ENCODE assay signal across 16 mouse cellular contexts in the genomic region with DNA sequence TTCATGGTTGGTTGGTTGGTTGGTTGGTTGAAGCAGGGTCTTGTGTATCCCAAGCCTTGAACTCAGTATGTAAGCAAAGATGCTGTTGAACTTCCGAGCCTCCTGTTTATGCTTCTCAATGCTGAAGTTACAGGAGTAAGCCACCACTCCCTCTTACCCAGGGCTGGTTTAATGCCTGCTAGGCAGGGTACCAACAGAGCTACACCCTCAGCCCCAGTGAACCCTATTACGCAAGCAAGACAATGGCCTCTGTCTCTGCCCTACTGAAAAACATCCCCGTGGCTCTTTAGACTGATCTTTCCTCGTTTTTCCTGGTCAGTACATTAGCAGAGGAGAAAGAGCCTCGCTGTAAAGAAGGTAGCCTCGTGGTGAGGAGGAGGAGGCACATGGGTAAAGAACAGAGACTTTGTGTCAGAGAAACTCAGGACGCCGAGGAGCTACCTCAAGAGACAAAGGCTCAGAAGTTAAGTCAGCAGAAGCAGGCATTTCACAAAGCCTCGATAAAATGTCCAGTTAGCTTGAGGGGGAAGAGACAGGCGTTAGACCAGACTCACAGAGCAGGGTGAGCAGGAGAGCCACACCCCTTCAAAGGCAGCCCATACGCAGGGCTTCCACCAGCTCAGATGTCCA.
"Had no signal": no experiment of that assay in that cellular context is flagged by ENCODE, and none has a peak within 500 bp of the region (broad histone marks: within the 10 kb centered on the region; RNA-seq: fewer than 3 reads in every experiment).

No protein-coding gene starts in this region.

- H3K9ac ChIP-seq: limb, embryonic 13.5 days; liver, embryonic 13.5 days; neural tube, embryonic 12.5 days had no signal

- ATAC-seq: inflammation-experienced regulatory T-cells, adult 6 months; intestine, postnatal 0 days had no signal

- H3K27me3 ChIP-seq: limb, embryonic 13.5 days; liver, embryonic 13.5 days; neural tube, embryonic 12.5 days had no signal

- H3K4me2 ChIP-seq: liver, embryonic 13.5 days; neural tube, embryonic 12.5 days had no signal

- H3K36me3 ChIP-seq: limb, embryonic 13.5 days; liver, embryonic 13.5 days; midbrain, embryonic 10.5 days; neural tube, embryonic 12.5 days had no signal

- H3K9me3 ChIP-seq: limb, embryonic 13.5 days; liver, embryonic 13.5 days; midbrain, embryonic 10.5 days; neural tube, embryonic 12.5 days had no signal

- DNase-seq: kidney, adult 8-10 months; kidney, postnatal 36 days; layer of hippocampus, adult 9-11 months; layer of hippocampus, postnatal 36 days; left cerebral cortex, postnatal 4 days; liver, embryonic 13.5 days; lung, adult 18-20 months; midbrain, embryonic 14.5 days; thymus, adult 2 months; thymus, postnatal 36 days had no signal

- H3K27ac ChIP-seq: limb, embryonic 13.5 days; liver, embryonic 13.5 days; midbrain, embryonic 10.5 days; neural tube, embryonic 12.5 days; stomach, postnatal 0 days had no signal

- H3K4me1 ChIP-seq: liver, embryonic 13.5 days; midbrain, embryonic 10.5 days; neural tube, embryonic 12.5 days had no signal

- H3K4me3 ChIP-seq: limb, embryonic 13.5 days; liver, embryonic 13.5 days; midbrain, embryonic 10.5 days; neural tube, embryonic 12.5 days had no signal
